Mouse (Mus musculus) small intestine, adult 2 months (tissue): ENCODE results near the gene Hp. TPM values are rescaled to one million over a fixed set of nuclear protein-coding genes. Genes with fewer than 3 reads are reported as not detected.
A peak's percentile ranks its signal among the peaks of the same experiment; 100 is the strongest.

ENCODE experiments used
- H3K27ac ChIP-seq: fragments of 200-500 bp; 2 replicates; pipeline ENCODE4 v1.5.1; 2012; ENCODE audit warnings: low read depth, low read length, control low read depth, inconsistent platforms; ENCODE audit not compliant: insufficient read depth
- H3K27me3 ChIP-seq: fragments of 200-500 bp; 2 replicates; pipeline ENCODE4 v1.6.1; 2012; ENCODE audit warnings: mild to moderate bottlenecking, moderate library complexity, low read length, inconsistent platforms; ENCODE audit not compliant: control insufficient read depth, insufficient read depth
- H3K36me3 ChIP-seq: fragments of 200-500 bp; 2 replicates; pipeline ENCODE4 v1.6.1; 2012; ENCODE audit warnings: mild to moderate bottlenecking, low read length, control low read depth, inconsistent platforms; ENCODE audit not compliant: control insufficient read depth, insufficient read depth
- H3K4me1 ChIP-seq: fragments of 200-500 bp; 2 replicates; pipeline ENCODE4 v1.6.1; 2012; ENCODE audit warnings: low read length, inconsistent platforms, mixed read lengths; ENCODE audit not compliant: control insufficient read depth, insufficient read depth, insufficient read length
- H3K4me3 ChIP-seq: fragments of 200-500 bp; 2 replicates; pipeline ENCODE4 v1.5.1; 2012; ENCODE audit warnings: low read depth, mild to moderate bottlenecking, control low read depth, inconsistent platforms, low read length, moderate library complexity
- CTCF ChIP-seq: fragments of 200-500 bp; IDR thresholded peaks from 2 replicates; pipeline ENCODE4 v1.5.1; 2012; ENCODE audit warnings: low read depth, mild to moderate bottlenecking, control low read depth, inconsistent platforms, low read length, moderate library complexity, mixed read lengths; ENCODE audit not compliant: insufficient replicate concordance, insufficient read length; ENCODE audit errors: extremely low read depth
- POLR2A ChIP-seq: fragments of 200-500 bp; IDR thresholded peaks from 2 replicates; pipeline ENCODE4 v1.6.1; 2012; ENCODE audit warnings: low read depth, mild to moderate bottlenecking, control low read depth, inconsistent platforms, low read length, moderate library complexity
- WGBS: fragments of 180-500 bp; shearing (Covaris S2); methylation state at CpG from one replicate; pipeline ENCODE4 v1.1.7; 2018; 5-methylcytosine and 5-hydroxymethylcytosine counted together
- polyA plus RNA-seq: library from polyadenylated mRNA; depleted of rRNA; stranded (reverse); fragments of >200 nt; gene quantifications from 2 replicates; pipeline ENCODE4 v1.2.3, GENCODE M21; 2012

Gene Hp
- polyA plus RNA-seq, 1 experiment, result 0.94 TPM

- Histone ChIP-seq H3K27ac (peak overlapping the region; percentile 89), H3K4me3 (peak overlapping the region; percentile 90), H3K4me1 (no peaks in the 10 kb centered on the region; the same call in 1 of the 2 replicates), H3K27me3 (no peaks in the 10 kb centered on the region), H3K36me3 (peaks cover 33% of the 10 kb centered on the region)
- WGBS, result 3% methylated on average over 10 of the region's 10 CpGs
- TF ChIP-seq POLR2A, result no peak
These were observed 14.2 kb downstream of the Hp start for GRCm38 (mm10) chr8:109564766-109565165.

DNA sequence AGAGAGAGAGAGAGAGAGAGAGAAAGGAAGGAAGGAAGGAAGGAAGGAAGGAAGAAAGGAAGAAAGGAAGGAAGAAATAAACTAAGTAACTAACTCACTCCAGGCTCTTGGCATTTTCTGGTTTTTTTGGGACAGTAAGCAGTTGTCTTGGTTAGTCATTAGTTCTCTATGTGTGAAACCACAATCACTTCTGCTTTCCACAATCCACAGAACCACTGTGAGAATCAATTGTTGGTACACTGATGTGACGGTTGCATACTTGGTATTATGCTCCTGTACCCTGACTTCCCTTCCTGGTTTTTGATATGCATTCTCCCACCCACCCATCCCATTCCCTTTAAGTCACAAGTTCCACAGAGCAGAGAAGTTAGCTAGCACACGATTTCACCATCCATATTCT lies 15.1 kb downstream of the Hp start:
- no peaks in the 10 kb centered on the region for H3K27me3 ChIP-seq
- no peak for TF ChIP-seq POLR2A
- TF ChIP-seq CTCF, result no peak
- peaks cover 37% of the 10 kb centered on the region for H3K36me3 ChIP-seq
- 61% methylated on average over 2 of the region's 2 CpGs for WGBS
- H3K27ac ChIP-seq, result no peak overlapping the region
- no peaks in the 10 kb centered on the region; the same call in 1 of the 2 replicates for H3K4me1 ChIP-seq
- no peak overlapping the region for H3K4me3 ChIP-seq

GRCm38 (mm10) chr8:109551663-109552062 lies 27.3 kb downstream of the Hp start:
- no peaks in the 10 kb centered on the region for H3K4me1 ChIP-seq
- H3K27ac ChIP-seq, result no peak overlapping the region
- no peak overlapping the region for H3K4me3 ChIP-seq
- TF ChIP-seq POLR2A (no peak), CTCF (peak; percentile 59; the same call in 1 of the 2 replicates)
- 41% methylated on average over 3 of the region's 3 CpGs for WGBS
- H3K27me3 ChIP-seq, result no peaks in the 10 kb centered on the region
- peaks cover 84% of the 10 kb centered on the region for H3K36me3 ChIP-seq

DNA sequence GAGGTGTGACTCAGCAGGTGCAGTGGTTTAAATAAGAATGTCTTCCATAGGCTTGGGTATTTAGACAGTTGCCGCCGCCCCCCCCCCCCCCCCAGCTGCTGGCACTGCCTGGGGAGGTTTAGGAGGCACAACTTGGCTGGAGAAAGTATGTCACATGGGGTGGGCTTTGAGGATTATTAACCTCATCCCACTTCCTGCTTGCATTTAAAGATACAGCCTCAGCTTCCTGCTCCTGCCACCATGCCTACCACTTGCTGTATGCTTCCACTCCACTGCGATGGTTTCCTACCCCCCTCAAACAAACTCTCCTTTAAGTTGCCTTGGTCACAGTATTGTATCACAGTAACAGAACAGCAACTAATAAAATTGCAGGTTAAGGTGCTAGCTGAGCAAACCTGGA lies 34.9 kb downstream of the Hp start:
- Histone ChIP-seq H3K27me3 (no peaks in the 10 kb centered on the region), H3K4me1 (no peaks in the 10 kb centered on the region), H3K36me3 (peaks cover 17% of the 10 kb centered on the region), H3K27ac (no peak overlapping the region), H3K4me3 (no peak overlapping the region)
- TF ChIP-seq POLR2A, result no peak
- TF ChIP-seq CTCF, result no peak
- 56% methylated on average over 3 of the region's 3 CpGs for WGBS

GRCm38 (mm10) chr8:109542748-109543519 lies 36.0 kb downstream of the Hp start:
- Histone ChIP-seq H3K4me3 (no peak overlapping the region), H3K27ac (no peak overlapping the region), H3K27me3 (no peaks in the 10 kb centered on the region), H3K36me3 (peaks cover 7% of the 10 kb centered on the region), H3K4me1 (no peaks in the 10 kb centered on the region)
- TF ChIP-seq POLR2A (no peak), CTCF (no peak)
- WGBS, result 72% methylated on average over 8 of the region's 8 CpGs

GRCm38 (mm10) chr8:109542165-109542564 lies 36.8 kb downstream of the Hp start:
- peaks cover under 1% of the 10 kb centered on the region; the same call in 1 of the 2 replicates for H3K36me3 ChIP-seq
- no peak overlapping the region for H3K27ac ChIP-seq
- no peak overlapping the region for H3K4me3 ChIP-seq
- no peaks in the 10 kb centered on the region for H3K4me1 ChIP-seq
- 60% methylated on average over 5 of the region's 5 CpGs for WGBS
- H3K27me3 ChIP-seq, result no peaks in the 10 kb centered on the region
- TF ChIP-seq POLR2A, result no peak
- TF ChIP-seq CTCF, result no peak

GRCm38 (mm10) chr8:109536703-109537102 lies 42.3 kb downstream of the Hp start:
- no peaks in the 10 kb centered on the region for H3K27me3 ChIP-seq
- TF ChIP-seq CTCF (peak; percentile 75; the same call in 1 of the 2 replicates), POLR2A (no peak)
- no peaks in the 10 kb centered on the region for H3K36me3 ChIP-seq
- H3K27ac ChIP-seq, result no peak overlapping the region
- H3K4me1 ChIP-seq, result no peaks in the 10 kb centered on the region
- no peak overlapping the region for H3K4me3 ChIP-seq
- 8% methylated on average over 5 of the region's 5 CpGs for WGBS
